Mouse (Mus musculus) liver, postnatal 0 days (tissue): ENCODE results near the gene AC129217.1. TPM values are rescaled to one million over a fixed set of nuclear protein-coding genes. Genes with fewer than 3 reads are reported as not detected.

ENCODE experiments used
- ATAC-seq: fragments of 200-750 bp; cut with Nextera tagmentation; 2 replicates; pipeline ENCODE4 v1.8.0; 2017; ENCODE audit warnings: mild to moderate bottlenecking, moderate library complexity
- DNase-seq: peaks from one replicate; pipeline ENCODE4 v3.0.0-alpha.2; 2016
- H3K27ac ChIP-seq: fragments of 300-500 bp; sonication (generic); 2 replicates; pipeline ENCODE4 v1.5.1; 2014; ENCODE audit warnings: antibody characterized with exemption, moderate library complexity, mild to moderate bottlenecking, low read depth
- H3K27me3 ChIP-seq: fragments of 300-500 bp; sonication (generic); 2 replicates; pipeline ENCODE4 v1.6.1; 2014; ENCODE audit warnings: low read length, control low read depth, mixed read lengths; ENCODE audit not compliant: insufficient read depth
- H3K36me3 ChIP-seq: fragments of 300-500 bp; sonication (generic); replicated peaks from 2 replicates; pipeline ENCODE4 v1.6.1; 2014; ENCODE audit warnings: mild to moderate bottlenecking, control low read depth, low read length, moderate library complexity, mixed read lengths; ENCODE audit not compliant: insufficient read depth
- H3K4me1 ChIP-seq: fragments of 300-500 bp; sonication (generic); 2 replicates; pipeline ENCODE4 v1.6.1; 2014; ENCODE audit warnings: antibody characterized with exemption, mild to moderate bottlenecking, control low read depth; ENCODE audit not compliant: insufficient read depth
- H3K4me2 ChIP-seq: fragments of 300-500 bp; sonication (generic); 2 replicates; pipeline ENCODE4 v1.6.1; 2014; ENCODE audit warnings: low read depth, mild to moderate bottlenecking, low read length, moderate library complexity, mixed read lengths
- H3K4me3 ChIP-seq: fragments of 300-500 bp; sonication (generic); 2 replicates; pipeline ENCODE4 v1.5.1; 2014; ENCODE audit warnings: low read depth, low read length
- H3K9ac ChIP-seq: fragments of 300-500 bp; sonication (generic); replicated peaks from 2 replicates; pipeline ENCODE4 v1.6.1; 2014; ENCODE audit warnings: mild to moderate bottlenecking, moderate library complexity
- H3K9me3 ChIP-seq: fragments of 300-500 bp; sonication (generic); 2 replicates; pipeline ENCODE4 v1.6.1; 2016; ENCODE audit warnings: mild to moderate bottlenecking, control low read depth, low read length, mixed read lengths
- CTCF ChIP-seq: sonication (generic); IDR thresholded peaks from 2 replicates; pipeline ENCODE4 v1.5.1; 2016; ENCODE audit warnings: antibody characterized with exemption, low read depth
- EP300 ChIP-seq: IDR thresholded peaks from 2 replicates; pipeline ENCODE4 v1.6.1; 2016; ENCODE audit warnings: antibody characterized with exemption, low read depth, mild to moderate bottlenecking
- WGBS: fragments of 180-500 bp; shearing (Covaris S2); extraction: QIAGEN DNeasy Blood & Tissue Kit; methylation state at CpG from one replicate; pipeline ENCODE4 v1.1.7; 2014; ENCODE audit not compliant: insufficient replicate concordance; 5-methylcytosine and 5-hydroxymethylcytosine counted together
- polyA plus RNA-seq: library from polyadenylated mRNA; unstranded; fragments of >200 nt; fragmentation: Nextera tagmentation; extraction: Ambion mirVana; gene quantifications from 2 replicates; pipeline ENCODE4 v1.2.1, GENCODE M21; 2015

The AC129217.1 gene
- polyA plus RNA-seq, 1 experiment from 2014 or later, result not detected

GRCm38 (mm10) chr19:8817001-8817400 is 12.6 kb upstream of the AC129217.1 start:
- H3K9ac ChIP-seq, result no peak overlapping the region

DNA sequence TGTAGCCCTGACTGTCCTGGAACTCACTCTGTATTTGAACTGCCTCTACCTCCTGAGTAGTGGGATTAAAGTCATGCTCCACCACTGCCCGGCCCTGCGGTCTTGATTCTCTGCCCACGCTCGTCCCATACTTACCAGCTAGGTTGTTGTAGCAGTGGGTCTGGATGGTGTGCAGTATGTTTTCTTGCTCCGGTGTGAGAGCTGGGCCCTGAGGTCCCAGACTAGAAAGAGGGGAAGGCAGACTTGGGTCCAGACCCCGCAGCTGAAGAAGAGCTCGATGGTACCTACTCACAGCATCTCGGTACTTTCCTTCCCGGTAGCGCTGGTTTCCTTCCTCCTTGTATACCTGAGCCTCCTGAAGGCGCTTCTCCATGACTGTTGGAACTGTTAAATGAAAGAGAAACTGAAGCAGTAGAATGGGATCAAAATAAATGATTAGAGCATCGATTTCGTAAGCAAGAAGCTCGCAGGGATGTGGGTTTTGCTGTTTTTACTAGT is 11.2 kb upstream of the AC129217.1 start:
- no peaks in the 10 kb centered on the region for H3K27me3 ChIP-seq
- DNase-seq (no peak), ATAC-seq (no peak)
- H3K27ac ChIP-seq, result peak overlapping the region; percentile 99
- TF ChIP-seq CTCF (no peak), EP300 (no peak)
- H3K4me2 ChIP-seq, result peak overlapping the region; percentile 87
- peaks cover 22% of the 10 kb centered on the region for H3K4me1 ChIP-seq
- peaks cover 29% of the 10 kb centered on the region for H3K36me3 ChIP-seq
- peak overlapping the region; percentile 94 for H3K9ac ChIP-seq
- H3K4me3 ChIP-seq, result peak overlapping the region; percentile 98
- no peaks in the 10 kb centered on the region for H3K9me3 ChIP-seq
- WGBS, result 15% methylated on average over 14 of the region's 14 CpGs

More at GRCm38 (mm10) chr19:8817001-8817400, 12.6 kb upstream of the AC129217.1 start:
- H3K4me1 ChIP-seq, result peaks cover 9% of the 10 kb centered on the region
- DNase-seq (no peak), ATAC-seq (no peak)
- 79% methylated on average over 3 of the region's 3 CpGs for WGBS
- TF ChIP-seq EP300 (no peak), CTCF (no peak)
- H3K4me2 ChIP-seq, result peak overlapping the region; percentile 33; the same call in 1 of the 2 replicates
- H3K4me3 ChIP-seq, result no peak overlapping the region
- no peaks in the 10 kb centered on the region for H3K9me3 ChIP-seq
- H3K27me3 ChIP-seq, result no peaks in the 10 kb centered on the region
- no peak overlapping the region for H3K27ac ChIP-seq
- H3K36me3 ChIP-seq, result peaks cover 28% of the 10 kb centered on the region

DNA sequence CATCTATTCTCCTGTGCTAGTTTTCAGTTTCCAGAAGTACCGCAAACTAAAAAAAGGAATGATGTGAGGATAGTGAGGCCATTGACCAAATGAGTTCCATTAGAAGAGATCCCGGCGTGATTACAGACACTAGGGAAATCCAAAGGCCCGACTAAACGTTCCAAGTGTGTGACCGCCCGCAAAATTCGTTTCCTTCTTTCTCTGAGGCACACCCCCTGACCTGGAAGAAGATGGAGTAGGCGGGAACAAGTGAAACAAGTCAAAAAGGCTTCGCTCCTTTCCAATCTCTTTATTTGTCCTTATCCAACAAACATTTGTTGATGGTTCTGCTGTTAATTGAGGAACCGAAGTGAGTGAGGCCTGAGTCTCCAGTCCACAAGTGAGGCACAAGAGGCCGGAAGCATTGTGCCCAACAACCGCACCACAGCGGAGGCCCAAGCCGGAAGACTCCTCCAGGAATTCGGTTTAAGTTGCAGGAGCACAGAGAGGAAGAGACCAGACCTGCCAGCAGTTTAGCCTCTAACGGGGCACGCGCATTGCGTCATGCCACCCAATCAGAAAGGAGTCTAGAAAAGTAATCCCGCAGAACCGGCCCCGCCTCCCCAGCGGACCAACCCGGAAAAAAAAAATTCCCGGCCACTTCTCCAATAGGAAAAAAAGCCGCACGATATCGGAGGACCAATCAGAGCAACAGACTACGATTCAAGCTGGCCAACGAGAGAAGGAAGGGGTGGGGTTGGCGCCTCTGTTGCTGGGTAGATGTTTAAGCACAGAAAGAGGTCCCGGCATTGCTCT is 10.6 kb upstream of the AC129217.1 start, which contains the start of gene Ttc9c:
Gene Ttc9c, minus strand, starts transcription at position 533 of the 795 bp plus-strand sequence.
- Histone ChIP-seq H3K4me3 (peak within 1 kb of the TSS; percentile 98), H3K9me3 (no peaks in the 10 kb centered on the region), H3K9ac (peak within 1 kb of the TSS; percentile 94), H3K4me1 (peaks cover 22% of the 10 kb centered on the region), H3K4me2 (peak within 1 kb of the TSS; percentile 87), H3K27me3 (no peaks in the 10 kb centered on the region), H3K27ac (peak within 1 kb of the TSS; percentile 99), H3K36me3 (peaks cover 29% of the 10 kb centered on the region)
- peak; percentile 95 for DNase-seq
- ATAC-seq, result peak; percentile 83
- TF ChIP-seq EP300 (no peak; the same call in 1 of the 2 replicates), CTCF (no peak)
- under 1% methylated on average over 33 of the region's 33 CpGs for WGBS

- H3K4me2 ChIP-seq, result peak within 1 kb of the TSS; percentile 87
- H3K27me3 ChIP-seq, result no peaks in the 10 kb centered on the region
- H3K4me3 ChIP-seq, result peak within 1 kb of the TSS; percentile 98
- WGBS, result under 1% methylated on average over 65 of the region's 83 CpGs
- H3K4me1 ChIP-seq, result peaks cover 22% of the 10 kb centered on the region
- H3K27ac ChIP-seq, result peak within 1 kb of the TSS; percentile 99
- no peaks in the 10 kb centered on the region for H3K9me3 ChIP-seq
- DNase-seq, result peak; percentile 97
- peaks cover 30% of the 10 kb centered on the region for H3K36me3 ChIP-seq
- peak; percentile 92 for ATAC-seq
- H3K9ac ChIP-seq, result peak within 1 kb of the TSS; percentile 94
- TF ChIP-seq CTCF (peak; percentile 8; the same call in 1 of the 2 replicates), EP300 (0 out of 2 replicates have a peak, but pooled peaks have one; percentile 49)
These were observed 9.8 kb upstream of the AC129217.1 start, which contains the start of gene Hnrnpul2 for GRCm38 (mm10) chr19:8819596-8820423. Gene Hnrnpul2 (plus strand): TSS chr19:8820010.

DNA sequence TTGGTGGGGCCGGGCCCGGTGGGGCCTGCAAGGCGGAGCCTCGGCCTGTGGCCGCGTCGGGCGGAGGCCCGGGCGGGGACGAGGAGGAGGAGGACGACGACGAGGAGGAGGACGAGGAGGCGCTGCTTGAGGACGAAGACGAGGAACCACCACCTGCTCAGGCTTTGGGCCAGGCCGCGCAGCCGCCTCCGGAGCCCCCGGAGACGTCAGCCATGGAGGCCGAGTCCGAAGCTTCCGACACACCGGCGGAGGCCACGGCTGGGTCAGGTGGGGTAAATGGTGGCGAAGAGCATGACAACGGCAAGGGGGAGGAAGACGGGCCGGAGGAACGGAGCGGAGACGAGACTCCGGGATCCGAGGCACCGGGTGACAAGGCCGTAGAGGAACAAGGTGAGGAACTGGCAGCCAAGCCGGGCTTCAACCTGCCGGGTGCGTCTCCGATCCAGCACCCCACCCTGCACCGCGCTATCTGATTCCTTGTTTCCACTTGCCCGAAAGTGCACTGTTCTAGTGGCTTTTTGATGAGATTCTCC is 9.1 kb upstream of the AC129217.1 start:
- H3K27ac ChIP-seq, result peak overlapping the region; percentile 99
- no peaks in the 10 kb centered on the region for H3K9me3 ChIP-seq
- DNase-seq (peak; percentile 67), ATAC-seq (peak; percentile 18)
- H3K4me3 ChIP-seq, result peak overlapping the region; percentile 98
- H3K4me2 ChIP-seq, result peak overlapping the region; percentile 87
- H3K27me3 ChIP-seq, result no peaks in the 10 kb centered on the region
- H3K4me1 ChIP-seq, result peaks cover 22% of the 10 kb centered on the region
- WGBS, result under 1% methylated on average over 47 of the region's 48 CpGs
- H3K36me3 ChIP-seq, result peaks cover 33% of the 10 kb centered on the region
- H3K9ac ChIP-seq, result peak overlapping the region; percentile 94
- TF ChIP-seq CTCF (no peak), EP300 (no peak)
